Mouse (Mus musculus) myocyte (in vitro differentiated cells): ENCODE results near the gene 9230102O04Rik. TPM values are rescaled to one million over a fixed set of nuclear protein-coding genes. Genes with fewer than 3 reads are reported as not detected.

ENCODE experiments used
- H3K27me3 ChIP-seq: one replicate; pipeline ENCODE4 v1.6.1; 2011; ENCODE audit not compliant: control insufficient read depth, insufficient read depth, insufficient read length
- H3K36me3 ChIP-seq: one replicate; pipeline ENCODE4 v1.6.1; 2011; ENCODE audit not compliant: control insufficient read depth, insufficient read depth
- H3K4me2 ChIP-seq: one replicate; pipeline ENCODE4 v1.6.1; 2011; ENCODE audit warnings: low read depth, control low read depth
- H3K4me3 ChIP-seq: one replicate; pipeline ENCODE4 v1.5.1; 2011; ENCODE audit warnings: mild to moderate bottlenecking, control low read depth, moderate library complexity
- H3K79me2 ChIP-seq: one replicate; pipeline ENCODE4 v1.6.1; 2011; ENCODE audit not compliant: control insufficient read depth, insufficient read depth
- H3ac ChIP-seq: one replicate; pipeline ENCODE4 v1.6.1; 2011; ENCODE audit not compliant: control insufficient read depth, insufficient read length
- CEBPB ChIP-seq: IDR thresholded peaks from 2 replicates; pipeline ENCODE4 v1.6.1; 2011; ENCODE audit warnings: mild to moderate bottlenecking, moderate library complexity; ENCODE audit not compliant: poor library complexity, insufficient read depth, severe bottlenecking
- E2F4 ChIP-seq: IDR thresholded peaks from one replicate; pipeline ENCODE4 v1.6.1; 2011; ENCODE audit warnings: mild to moderate bottlenecking, control low read depth, moderate library complexity; ENCODE audit not compliant: insufficient read depth
- MAX ChIP-seq: IDR thresholded peaks from one replicate; pipeline ENCODE4 v1.6.1; 2011; ENCODE audit warnings: low read depth, mild to moderate bottlenecking, control low read depth
- MYOD1 ChIP-seq, 3 experiments: IDR thresholded peaks; one replicate each; pipeline ENCODE4 v1.6.1; 2011; ENCODE audit warnings: control low read depth in 2 of 3, low read depth in 2 of 3, mild to moderate bottlenecking in 2 of 3, moderate library complexity in 1 of 3; ENCODE audit not compliant: insufficient read length in 2 of 3, control insufficient read depth in 1 of 3
- MYOG ChIP-seq, 3 experiments: IDR thresholded peaks; one replicate each; pipeline ENCODE4 v1.6.1; 2011; ENCODE audit warnings: control low read depth in 2 of 3, low read depth in 2 of 3, mild to moderate bottlenecking in 2 of 3; ENCODE audit not compliant: insufficient read length in 2 of 3, control insufficient read depth in 1 of 3, insufficient read depth in 1 of 3
- POLR2A ChIP-seq: IDR thresholded peaks from one replicate; pipeline ENCODE4 v1.6.1; 2011; ENCODE audit warnings: low read depth, mild to moderate bottlenecking, control low read depth, moderate library complexity; ENCODE audit not compliant: insufficient read length
- POLR2AphosphoS2 ChIP-seq: IDR thresholded peaks from one replicate; pipeline ENCODE4 v1.6.1; 2011; ENCODE audit warnings: low read depth, control low read depth; ENCODE audit not compliant: insufficient read length
- REST ChIP-seq: IDR thresholded peaks from one replicate; pipeline ENCODE4 v1.6.1; 2011; ENCODE audit warnings: mild to moderate bottlenecking, control low read depth, moderate library complexity; ENCODE audit not compliant: insufficient read depth, insufficient read length
- SRF ChIP-seq: IDR thresholded peaks from one replicate; pipeline ENCODE4 v1.6.1; 2011; ENCODE audit warnings: low read depth; ENCODE audit not compliant: control insufficient read depth, insufficient read length
- TCF12 ChIP-seq: IDR thresholded peaks from one replicate; pipeline ENCODE4 v1.6.1; 2011; ENCODE audit warnings: mild to moderate bottlenecking, control low read depth; ENCODE audit not compliant: poor library complexity, insufficient read depth, severe bottlenecking
- TCF3 ChIP-seq: IDR thresholded peaks from one replicate; pipeline ENCODE4 v1.6.1; 2011; ENCODE audit warnings: low read depth, control low read depth; ENCODE audit not compliant: insufficient read length
- USF1 ChIP-seq: IDR thresholded peaks from one replicate; pipeline ENCODE4 v1.6.1; 2011; ENCODE audit warnings: low read depth, mild to moderate bottlenecking, control low read depth, moderate library complexity
- polyA plus RNA-seq: library from polyadenylated mRNA; unstranded; fragments of >200 nt; fragmentation: generic; extraction: Trizol; gene quantifications from one replicate; pipeline ENCODE4 v1.2.1, GENCODE M21; 2012; ENCODE audit warnings: missing spikeins

The 9230102O04Rik gene
- polyA plus RNA-seq, 1 experiment, result not detected

DNA sequence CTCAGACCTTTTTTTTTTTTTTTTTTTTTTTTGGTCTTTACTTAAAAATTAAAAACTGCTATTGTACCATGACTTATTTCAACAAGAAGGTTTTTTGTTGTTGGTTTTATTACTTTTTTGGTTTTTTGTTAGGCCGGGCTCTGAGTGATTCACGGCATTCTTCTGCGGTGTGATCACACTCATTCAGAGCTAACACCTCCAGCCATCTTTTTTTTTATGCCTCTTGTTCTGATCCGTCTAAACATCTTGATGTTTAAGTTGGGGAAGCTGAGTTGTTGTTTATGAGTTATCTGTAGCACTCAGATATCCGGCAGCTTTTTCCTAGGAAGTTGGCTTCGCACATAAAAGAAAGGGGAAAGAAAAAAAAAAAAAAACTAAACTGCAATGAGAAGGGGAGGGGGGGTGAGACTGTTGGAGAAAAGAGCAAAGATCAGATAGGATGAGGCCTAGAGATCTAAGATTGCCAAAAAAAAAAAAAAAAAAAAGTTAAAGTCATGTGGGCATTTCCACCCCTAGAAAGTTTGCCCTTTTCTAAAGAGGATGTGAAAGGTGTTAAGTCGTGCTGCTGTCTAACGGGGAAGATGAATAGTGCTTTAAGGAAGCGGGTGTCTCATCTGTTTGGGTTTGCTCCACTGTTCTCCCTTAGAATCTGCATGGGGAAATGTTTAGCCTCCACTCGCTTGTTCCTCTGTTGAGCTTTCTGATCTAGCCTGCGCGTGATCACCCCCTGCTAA lies 22.1 kb downstream of the 9230102O04Rik start:
- no peak for TF ChIP-seq MYOD1 (IDR thresholded peaks at IDR 0.05; ENCODE audit: control insufficient read depth in 1 of 3, insufficient read length in 2 of 3, low read depth in 2 of 3)
- no peak for TF ChIP-seq POLR2A
- TF ChIP-seq REST, result no peak
- no peak for TF ChIP-seq SRF
- no peak for TF ChIP-seq E2F4
- no peak for TF ChIP-seq POLR2AphosphoS2
- no peak for TF ChIP-seq CEBPB
- Histone ChIP-seq H3K4me3 (no peak overlapping the region), H3K4me2 (no peak overlapping the region)

DNA sequence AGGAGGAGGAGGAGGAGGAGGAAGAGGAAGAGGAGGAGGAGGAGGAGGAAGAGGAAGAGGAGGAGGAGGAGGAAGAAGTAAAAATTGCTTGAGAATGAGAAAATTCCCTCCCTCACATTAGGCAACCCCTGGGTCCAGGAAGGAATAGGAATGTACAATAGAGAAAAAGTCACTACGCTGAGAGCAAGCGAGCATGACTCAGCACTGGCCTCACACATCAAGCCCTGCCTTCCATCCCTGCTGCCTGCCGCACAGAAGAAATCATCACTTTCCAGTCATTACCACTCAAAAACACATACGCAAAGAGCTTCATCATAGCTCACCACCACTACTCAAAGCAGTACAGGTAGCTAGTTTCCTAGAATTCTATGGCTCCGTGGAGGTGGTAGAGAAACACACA lies 28.6 kb downstream of the 9230102O04Rik start:
- H3K4me3 ChIP-seq, result no peak overlapping the region
- H3K27me3 ChIP-seq, result no peaks in the 10 kb centered on the region
- H3K79me2 ChIP-seq, result no peaks in the 10 kb centered on the region
- TF ChIP-seq POLR2A, result no peak
- TF ChIP-seq CEBPB, result no peak
- no peak for TF ChIP-seq TCF3
- TF ChIP-seq TCF12, result no peak
- no peak for TF ChIP-seq SRF
- TF ChIP-seq E2F4, result no peak
- no peak for TF ChIP-seq MYOG (IDR thresholded peaks at IDR 0.05; ENCODE audit: control insufficient read depth in 1 of 3, insufficient read depth in 1 of 3, insufficient read length in 2 of 3, low read depth in 2 of 3)
- TF ChIP-seq REST, result no peak
- TF ChIP-seq POLR2AphosphoS2, result no peak
- TF ChIP-seq USF1, result no peak
- TF ChIP-seq MYOD1 (IDR thresholded peaks at IDR 0.05; ENCODE audit: control insufficient read depth in 1 of 3, insufficient read length in 2 of 3, low read depth in 2 of 3), result no peak
- no peak overlapping the region for H3ac ChIP-seq
- peaks cover 14% of the 10 kb centered on the region for H3K36me3 ChIP-seq
- H3K4me2 ChIP-seq, result no peak overlapping the region

More for the DNA sequence above, 22.1 kb downstream of the 9230102O04Rik start:
- Histone ChIP-seq H3K36me3 (peaks cover 20% of the 10 kb centered on the region), H3ac (no peak overlapping the region), H3K79me2 (peaks cover 5% of the 10 kb centered on the region), H3K27me3 (no peaks in the 10 kb centered on the region)

DNA sequence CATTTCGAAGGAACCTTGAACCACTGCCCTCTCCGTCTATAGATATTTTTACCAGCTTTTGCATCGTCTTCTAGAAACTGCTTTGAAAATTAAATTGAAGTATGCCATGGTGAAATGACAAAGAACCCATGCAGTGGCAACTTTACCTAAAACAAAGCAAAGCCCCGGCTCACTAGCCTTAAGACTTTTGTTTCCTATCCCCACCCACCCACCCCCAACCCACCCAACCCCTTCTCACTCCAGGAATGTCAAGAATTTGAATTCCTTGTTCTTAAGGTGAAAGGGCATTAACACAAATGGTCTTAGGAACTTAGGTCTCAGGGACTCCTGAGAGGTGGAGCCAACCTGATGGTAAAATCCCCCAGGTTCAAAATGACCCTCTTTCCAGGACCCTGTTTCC lies 33.5 kb downstream of the 9230102O04Rik start:
- H3ac ChIP-seq, result no peak overlapping the region
- no peak overlapping the region for H3K4me2 ChIP-seq
- TF ChIP-seq MYOG (IDR thresholded peaks at IDR 0.05; ENCODE audit: control insufficient read depth in 1 of 3, insufficient read depth in 1 of 3, insufficient read length in 2 of 3, low read depth in 2 of 3), result no peak
- H3K27me3 ChIP-seq, result no peaks in the 10 kb centered on the region
- no peak overlapping the region for H3K4me3 ChIP-seq
- no peaks in the 10 kb centered on the region for H3K79me2 ChIP-seq
- H3K36me3 ChIP-seq, result peaks cover 7% of the 10 kb centered on the region

DNA sequence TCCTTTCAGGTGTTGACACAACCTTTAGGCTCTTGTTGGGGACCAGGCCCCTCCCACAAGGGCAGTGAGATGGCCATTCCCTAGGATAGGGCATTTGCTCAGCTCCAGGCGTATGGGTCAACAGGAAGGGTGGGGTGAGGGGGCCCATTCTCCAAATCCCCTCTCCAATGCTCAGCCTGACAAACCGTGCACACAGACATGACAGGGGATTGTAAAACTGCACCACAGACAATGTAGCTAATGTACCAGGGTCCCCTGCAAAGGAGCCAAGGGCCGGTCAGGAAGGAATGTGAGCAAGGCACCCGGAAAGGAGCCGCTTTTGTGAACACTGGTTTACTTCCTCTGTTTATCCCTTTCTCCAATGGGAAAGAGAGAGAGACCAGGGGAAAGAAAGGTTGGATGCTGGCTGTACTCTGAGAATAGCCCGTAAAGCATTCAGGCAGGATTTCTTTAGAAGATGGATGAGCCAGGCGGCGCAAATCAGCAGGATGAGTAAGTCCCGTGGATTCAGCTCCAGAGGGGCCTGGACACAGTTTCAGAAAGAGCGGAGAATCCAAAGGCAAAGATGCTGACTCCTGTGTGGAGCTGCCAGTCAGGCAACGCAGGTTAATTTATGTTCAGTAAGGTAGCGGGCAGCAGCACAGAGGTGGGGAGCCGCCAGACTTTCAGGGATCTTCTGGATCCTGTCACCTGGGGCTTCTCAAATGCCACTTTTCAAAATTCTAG lies 36.3 kb downstream of the 9230102O04Rik start:
- TF ChIP-seq MAX (no peak), TCF12 (no peak), TCF3 (no peak), REST (no peak), POLR2A (no peak), SRF (no peak), USF1 (no peak), MYOD1 (IDR thresholded peaks at IDR 0.05; ENCODE audit: control insufficient read depth in 1 of 3, insufficient read length in 2 of 3, low read depth in 2 of 3) (no peak), MYOG (IDR thresholded peaks at IDR 0.05; ENCODE audit: control insufficient read depth in 1 of 3, insufficient read depth in 1 of 3, insufficient read length in 2 of 3, low read depth in 2 of 3) (no peak), POLR2AphosphoS2 (no peak), E2F4 (no peak), CEBPB (no peak)
- Histone ChIP-seq H3K79me2 (no peaks in the 10 kb centered on the region), H3K4me3 (no peak overlapping the region), H3K4me2 (no peak overlapping the region), H3ac (no peak overlapping the region), H3K36me3 (peaks cover 1% of the 10 kb centered on the region), H3K27me3 (no peaks in the 10 kb centered on the region)

DNA sequence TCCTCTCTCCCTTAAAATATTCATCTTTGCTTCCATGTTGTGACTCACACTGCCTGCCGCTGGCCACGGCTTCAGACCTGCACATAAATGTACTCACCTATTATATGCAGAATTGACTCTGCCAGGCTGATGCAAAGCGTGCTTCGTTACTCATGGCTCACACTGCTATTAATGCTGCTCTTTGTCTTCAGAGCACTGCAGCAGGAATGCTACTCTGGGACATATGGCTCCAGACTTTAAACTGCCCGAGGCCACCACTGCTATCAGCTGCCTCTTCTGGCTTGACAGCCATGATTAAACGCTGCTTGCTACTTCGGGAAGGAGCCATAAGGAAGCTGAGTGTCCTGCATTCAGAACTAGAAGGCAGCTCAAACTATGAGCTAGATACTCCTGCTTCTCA lies 54.1 kb downstream of the 9230102O04Rik start:
- no peak overlapping the region for H3K4me2 ChIP-seq
- no peaks in the 10 kb centered on the region for H3K36me3 ChIP-seq
- no peak overlapping the region for H3ac ChIP-seq
- TF ChIP-seq E2F4 (no peak), MAX (no peak), TCF12 (no peak), CEBPB (no peak), POLR2AphosphoS2 (no peak), POLR2A (no peak)
- H3K27me3 ChIP-seq, result no peaks in the 10 kb centered on the region
- no peaks in the 10 kb centered on the region for H3K79me2 ChIP-seq
- no peak overlapping the region for H3K4me3 ChIP-seq
